Mouse (Mus musculus) hindbrain, postnatal 0 days (tissue): Measurements from ENCODE around the gene Ppil3. TPM values are rescaled to one million over a fixed set of nuclear protein-coding genes. Genes with fewer than 3 reads are reported as not detected.
A peak's percentile ranks its signal among the peaks of the same experiment; 100 is the strongest.

Experiments used
- ATAC-seq: fragments of 200-750 bp; cut with Nextera tagmentation; 2 replicates; pipeline ENCODE4 v1.8.0; 2017; ENCODE audit warnings: mild to moderate bottlenecking, moderate TSS enrichment, moderate library complexity
- DNase-seq: peaks from one replicate; pipeline ENCODE4 v3.0.0-alpha.2; 2015; ENCODE audit warnings: low spot score
- H3K27ac ChIP-seq: fragments of 300-500 bp; sonication (generic); 2 replicates; pipeline ENCODE4 v1.5.1; 2014; ENCODE audit warnings: mild to moderate bottlenecking
- H3K27me3 ChIP-seq: fragments of 300-500 bp; sonication (generic); 2 replicates; pipeline ENCODE4 v1.6.1; 2014; ENCODE audit warnings: low read length, mixed read lengths; ENCODE audit not compliant: insufficient read depth
- H3K36me3 ChIP-seq: fragments of 300-500 bp; sonication (generic); 2 replicates; pipeline ENCODE4 v1.6.1; 2014; ENCODE audit warnings: low read length, mixed read lengths; ENCODE audit not compliant: insufficient read depth
- H3K4me1 ChIP-seq: fragments of 300-500 bp; sonication (generic); 2 replicates; pipeline ENCODE4 v1.6.1; 2014; ENCODE audit warnings: antibody characterized with exemption, low read length, mixed read lengths; ENCODE audit not compliant: insufficient read depth
- H3K4me2 ChIP-seq: fragments of 300-500 bp; sonication (generic); 2 replicates; pipeline ENCODE4 v1.6.1; 2014; ENCODE audit warnings: low read depth, mild to moderate bottlenecking, low read length, moderate library complexity, mixed read lengths
- H3K4me3 ChIP-seq: fragments of 300-500 bp; sonication (generic); 2 replicates; pipeline ENCODE4 v1.5.1; 2014; ENCODE audit warnings: low read length
- H3K9ac ChIP-seq: fragments of 300-500 bp; sonication (generic); replicated peaks from 2 replicates; pipeline ENCODE4 v1.6.1; 2014; ENCODE audit warnings: mild to moderate bottlenecking, low read length, moderate library complexity, mixed read lengths
- H3K9me3 ChIP-seq: fragments of 300-500 bp; sonication (generic); 2 replicates; pipeline ENCODE4 v1.6.1; 2016; ENCODE audit warnings: low read length, mixed read lengths
- CTCF ChIP-seq: IDR thresholded peaks from 2 replicates; pipeline ENCODE4 v1.5.1; 2016; ENCODE audit warnings: antibody characterized with exemption, control low read depth, low read depth
- WGBS: fragments of 180-500 bp; shearing (Covaris S2); extraction: QIAGEN DNeasy Blood & Tissue Kit; methylation state at CpG from one replicate; pipeline ENCODE4 v1.1.7; 2014; 5-methylcytosine and 5-hydroxymethylcytosine counted together
- polyA plus RNA-seq: library from polyadenylated mRNA; unstranded; fragments of >200 nt; fragmentation: Nextera tagmentation; extraction: Ambion mirVana; gene quantifications from 2 replicates; pipeline ENCODE4 v1.2.1, GENCODE M21; 2015
- total RNA-seq: library from RNA; depleted of rRNA; stranded (reverse); fragments of >200 nt; gene quantifications from 2 replicates; pipeline ENCODE4 v1.2.3, GENCODE M21; 2014; rRNA removed

The Ppil3 gene
- total and polyA plus RNA-seq, 2 experiments from 2014 or later: 19.4 to 45.9 TPM

DNA sequence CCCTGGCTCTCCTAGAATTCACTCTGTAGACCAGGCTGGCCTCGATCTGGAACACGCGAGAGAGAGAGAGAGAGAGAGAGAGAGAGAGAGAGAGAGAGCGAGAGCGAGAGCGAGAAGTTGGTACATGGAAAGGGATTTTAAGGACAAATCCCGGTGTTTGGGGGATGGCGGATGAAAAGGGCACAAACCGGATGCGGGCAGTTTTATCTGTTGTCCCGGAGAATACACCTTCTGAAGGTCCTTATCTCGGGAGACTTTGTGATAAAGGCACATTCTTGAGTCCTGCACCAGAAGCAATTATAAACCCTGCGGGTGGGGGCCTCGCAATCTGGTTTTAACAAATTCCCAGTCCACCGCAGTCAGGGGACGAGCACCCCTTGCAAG lies 53.0 kb downstream of the Ppil3 start:
- Histone ChIP-seq H3K9ac (peak overlapping the region; percentile 80), H3K27ac (peak overlapping the region; percentile 100), H3K4me1 (peaks cover 9% of the 10 kb centered on the region; the same call in 1 of the 2 replicates), H3K9me3 (no peaks in the 10 kb centered on the region), H3K36me3 (peaks cover 16% of the 10 kb centered on the region; the same call in 1 of the 2 replicates), H3K4me3 (peak overlapping the region; percentile 57), H3K4me2 (peak overlapping the region; percentile 66), H3K27me3 (no peaks in the 10 kb centered on the region)
- DNase-seq: peak; percentile 51
- WGBS: 0% methylated on average over 16 of the region's 16 CpGs
- no peak for TF ChIP-seq CTCF
- ATAC-seq: peak; percentile 50

DNA sequence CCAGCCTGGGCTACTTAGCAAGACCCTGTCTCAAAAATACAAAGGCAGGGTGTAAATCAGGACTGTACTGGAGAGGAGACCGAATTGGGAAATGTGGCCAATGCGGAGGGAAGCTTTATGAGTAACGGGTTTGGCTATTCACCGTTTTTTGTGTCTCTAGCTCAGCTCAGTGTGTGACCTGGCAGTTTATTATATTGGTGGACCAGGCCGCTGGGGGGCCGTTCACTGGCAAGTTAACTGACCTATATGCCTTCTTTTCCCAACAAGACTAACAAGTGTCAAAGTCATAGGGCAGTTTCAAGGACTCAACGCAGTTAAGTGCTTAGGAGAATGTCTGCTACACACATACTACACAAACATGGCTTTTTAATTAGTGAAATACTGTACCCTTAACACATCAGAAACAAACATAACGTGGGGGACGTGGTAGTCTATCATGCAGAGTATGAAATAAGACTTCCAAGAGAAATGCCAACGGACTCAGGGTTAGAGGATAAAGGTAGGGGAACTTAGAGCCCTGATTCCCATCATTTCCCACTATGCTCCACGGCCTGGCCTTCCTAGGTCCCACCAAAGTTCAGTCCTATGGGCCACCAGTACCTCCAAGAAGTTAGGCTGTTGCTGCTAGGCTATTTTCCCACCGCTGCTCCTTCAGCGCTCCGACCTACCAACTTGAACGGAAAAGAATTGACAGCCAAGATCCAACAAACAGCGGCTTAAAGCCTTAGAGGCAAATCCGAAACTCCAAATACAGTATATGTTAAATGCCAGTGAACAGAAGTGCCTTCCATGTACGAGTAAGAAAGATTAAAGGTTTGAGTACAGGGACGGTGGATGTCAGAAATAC lies 53.6 kb downstream of the Ppil3 start:
- no peak for ATAC-seq
- Histone ChIP-seq H3K27ac (peak overlapping the region; percentile 100), H3K4me1 (peaks cover 9% of the 10 kb centered on the region; the same call in 1 of the 2 replicates), H3K4me3 (peak overlapping the region; percentile 57), H3K9ac (peak overlapping the region; percentile 80), H3K4me2 (peak overlapping the region; percentile 66), H3K36me3 (peaks cover 14% of the 10 kb centered on the region; the same call in 1 of the 2 replicates), H3K9me3 (no peaks in the 10 kb centered on the region), H3K27me3 (no peaks in the 10 kb centered on the region)
- 43% methylated on average over 19 of the region's 19 CpGs for WGBS
- peak; percentile 29 for DNase-seq
- no peak for TF ChIP-seq CTCF

DNA sequence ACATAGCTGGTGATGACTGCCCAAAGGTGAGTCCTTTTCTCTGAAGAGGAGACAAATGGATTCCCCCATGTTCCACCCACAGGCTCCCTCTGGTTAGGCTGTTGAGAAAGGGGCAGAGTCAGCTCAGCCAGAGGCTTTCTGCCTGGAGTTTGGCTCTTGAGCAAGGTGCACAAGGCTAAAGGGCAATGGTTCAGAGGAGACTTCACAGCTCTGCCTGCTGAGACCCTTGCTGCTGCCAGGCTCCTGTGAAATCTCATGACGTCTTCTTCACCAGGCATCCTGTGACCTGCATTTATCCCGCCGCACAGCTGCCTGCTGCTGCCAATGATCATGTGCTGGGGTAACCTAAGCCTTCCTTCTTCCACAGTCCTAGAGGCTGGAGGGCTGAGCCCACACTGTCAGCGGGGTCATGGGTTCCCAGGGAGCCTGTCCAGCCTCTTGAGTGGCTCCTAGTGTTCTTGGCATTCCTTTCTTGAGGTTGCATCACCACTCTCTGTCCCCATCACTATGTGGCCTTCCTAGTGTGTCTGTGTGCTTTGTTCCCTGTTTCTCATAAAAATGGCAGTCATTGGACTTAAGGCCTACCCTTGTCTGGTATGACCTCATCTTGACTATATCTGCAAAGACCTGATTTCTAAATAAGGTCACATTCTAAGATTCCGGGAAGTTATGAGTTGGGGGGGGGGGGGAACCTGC lies 62.6 kb downstream of the Ppil3 start:
- no peaks in the 10 kb centered on the region for H3K27me3 ChIP-seq
- H3K9ac ChIP-seq: no peak overlapping the region
- no peak overlapping the region for H3K4me2 ChIP-seq
- 69% methylated on average over 5 of the region's 5 CpGs for WGBS
- no peaks in the 10 kb centered on the region for H3K9me3 ChIP-seq
- no peak for TF ChIP-seq CTCF
- no peaks in the 10 kb centered on the region for H3K4me1 ChIP-seq
- DNase-seq: no peak
- H3K4me3 ChIP-seq: no peak overlapping the region
- ATAC-seq: no peak
- no peaks in the 10 kb centered on the region for H3K36me3 ChIP-seq
- no peak overlapping the region for H3K27ac ChIP-seq

Other genes with a start within 250 kb of the Ppil3 start
- 0.21 and 0.25 TPM in 2 replicates for gene Aox4, start 235.1 kb downstream of the Ppil3 start, total RNA-seq
- 0.28 and 0.40 TPM in 2 replicates for gene Aox4, start 235.1 kb downstream of the Ppil3 start, polyA plus RNA-seq
- not detected in 2 replicates for gene Aox2, start 167.2 kb downstream of the Ppil3 start, total RNA-seq
- 0.03 TPM in 1 of 2 replicates, not detected in the other for gene Aox2, start 167.2 kb downstream of the Ppil3 start, polyA plus RNA-seq
- gene Bzw1, start 52.6 kb downstream of the Ppil3 start, total RNA-seq: 160 and 162 TPM in 2 replicates
- 343 and 352 TPM in 2 replicates for gene Bzw1, start 52.6 kb downstream of the Ppil3 start, polyA plus RNA-seq
- 60.2 and 60.7 TPM in 2 replicates for gene Clk1, start 21.4 kb downstream of the Ppil3 start, total RNA-seq
- gene Clk1, start 21.4 kb downstream of the Ppil3 start, polyA plus RNA-seq: 109 and 130 TPM in 2 replicates
- gene Nif3l1, start 335 bp downstream of the Ppil3 start, total RNA-seq: 26.1 and 28.6 TPM in 2 replicates
- 35.4 and 37.5 TPM in 2 replicates for gene Nif3l1, start 335 bp downstream of the Ppil3 start, polyA plus RNA-seq
- gene Orc2, start 59.6 kb upstream of the Ppil3 start, total RNA-seq: 82.0 and 236 TPM in 2 replicates
- gene Orc2, start 59.6 kb upstream of the Ppil3 start, polyA plus RNA-seq: 20.8 and 23.7 TPM in 2 replicates
- 13.4 and 16.3 TPM in 2 replicates for gene Fam126b, start 140.8 kb upstream of the Ppil3 start, total RNA-seq
- gene Fam126b, start 140.8 kb upstream of the Ppil3 start, polyA plus RNA-seq: 11.1 and 12.3 TPM in 2 replicates
- gene Ndufb3, start 140.9 kb upstream of the Ppil3 start, total RNA-seq: 41.2 and 54.6 TPM in 2 replicates
- gene Ndufb3, start 140.9 kb upstream of the Ppil3 start, polyA plus RNA-seq: 232 and 246 TPM in 2 replicates